Mouse (Mus musculus) liver, embryonic 13.5 days (tissue): ENCODE results near the gene Nell2. TPM values are rescaled to one million over a fixed set of nuclear protein-coding genes. Genes with fewer than 3 reads are reported as not detected.
"Not testable (repeated sequence)": the region's sequence is repeated elsewhere in the genome, so short reads cannot be mapped to it uniquely, and the experiment has no call there.

Experiments used
- ATAC-seq: fragments of 200-750 bp; cut with Nextera tagmentation; 2 replicates; pipeline ENCODE4 v1.8.0; 2017; ENCODE audit warnings: low read depth, mild to moderate bottlenecking, moderate number of reproducible peaks, moderate library complexity
- DNase-seq: peaks from one replicate; pipeline ENCODE4 v3.0.0; 2022
- H3K27ac ChIP-seq: fragments of 300-500 bp; sonication (generic); 2 replicates; pipeline ENCODE4 v1.5.1; 2015; ENCODE audit warnings: moderate library complexity, mild to moderate bottlenecking, inconsistent platforms
- H3K27me3 ChIP-seq: fragments of 300-500 bp; sonication (generic); 2 replicates; pipeline ENCODE4 v1.6.1; 2015; ENCODE audit warnings: mild to moderate bottlenecking, inconsistent platforms
- H3K36me3 ChIP-seq: fragments of 300-500 bp; sonication (generic); 2 replicates; pipeline ENCODE4 v1.6.1; 2015; ENCODE audit warnings: mild to moderate bottlenecking, inconsistent platforms
- H3K4me1 ChIP-seq: fragments of 300-500 bp; sonication (generic); replicated peaks from 2 replicates; pipeline ENCODE4 v1.6.1; 2015; ENCODE audit warnings: inconsistent platforms
- H3K4me2 ChIP-seq: fragments of 300-500 bp; sonication (generic); 2 replicates; pipeline ENCODE4 v1.6.1; 2015; ENCODE audit warnings: inconsistent platforms, mild to moderate bottlenecking, moderate library complexity
- H3K4me3 ChIP-seq: fragments of 300-500 bp; sonication (generic); replicated peaks from 2 replicates; pipeline ENCODE4 v1.5.1; 2015; ENCODE audit warnings: mild to moderate bottlenecking, inconsistent platforms
- H3K9ac ChIP-seq: fragments of 300-500 bp; sonication (generic); 2 replicates; pipeline ENCODE4 v1.6.1; 2015; ENCODE audit warnings: mild to moderate bottlenecking, inconsistent platforms
- H3K9me3 ChIP-seq: fragments of 300-500 bp; sonication (generic); replicated peaks from 2 replicates; pipeline ENCODE4 v1.6.1; 2016; ENCODE audit warnings: inconsistent platforms
- WGBS: fragments of 180-500 bp; shearing (Covaris S2); methylation state at CpG from one replicate; pipeline ENCODE4 v1.1.7; 2015; ENCODE audit not compliant: insufficient replicate concordance; 5-methylcytosine and 5-hydroxymethylcytosine counted together
- polyA plus RNA-seq: library from polyadenylated mRNA; unstranded; fragments of >200 nt; fragmentation: Nextera tagmentation; extraction: Ambion mirVana; gene quantifications from 2 replicates; pipeline ENCODE4 v1.2.1, GENCODE M21; 2015

The Nell2 gene
- polyA plus RNA-seq, 1 experiment from 2014 or later: 0.55 TPM

DNA sequence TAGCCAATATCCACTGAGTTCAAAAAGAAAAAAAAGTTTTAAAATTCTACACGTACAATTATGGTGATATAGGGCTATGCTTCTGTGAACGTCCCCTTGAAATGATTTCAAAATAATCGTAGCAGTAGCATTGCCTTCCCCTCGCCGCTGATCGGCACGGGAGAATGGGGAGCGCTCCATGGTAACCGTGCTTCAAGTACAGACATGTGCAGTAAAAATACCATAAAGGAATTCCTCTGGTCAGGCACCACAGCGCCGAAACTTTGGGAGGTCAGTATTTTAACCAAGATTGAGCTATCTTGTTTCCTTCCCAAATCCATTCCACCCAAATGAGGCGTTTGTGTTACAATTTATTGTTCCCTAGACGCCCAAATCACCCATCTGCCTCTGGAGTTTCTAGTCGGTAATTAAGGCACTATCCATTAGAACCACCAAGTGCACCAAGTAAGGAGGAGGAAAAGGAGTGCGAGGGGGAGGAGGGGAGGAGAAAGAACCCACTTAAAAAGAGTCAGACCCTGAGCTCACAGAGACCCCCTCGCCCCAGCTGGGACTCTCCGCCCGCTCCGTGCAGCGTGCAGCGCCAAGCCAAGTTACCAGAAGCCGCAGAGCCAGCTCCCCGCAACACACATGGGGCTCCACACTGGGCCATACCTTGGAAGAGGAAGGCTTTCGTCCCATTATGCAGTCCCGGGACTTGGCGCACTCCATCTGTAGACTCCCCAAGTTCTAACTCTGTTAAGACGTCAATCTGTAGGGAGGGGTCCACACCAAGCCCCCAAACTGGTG is 1.5 kb downstream of the Nell2 start:
- H3K4me2 ChIP-seq: peak overlapping the region; percentile 54; the same call in 1 of the 2 replicates
- H3K36me3 ChIP-seq: no peaks in the 10 kb centered on the region
- no peak overlapping the region for H3K9ac ChIP-seq
- H3K4me3 ChIP-seq: no peak overlapping the region
- ATAC-seq (no peak), DNase-seq (no peak)
- no peaks in the 10 kb centered on the region for H3K9me3 ChIP-seq
- no peaks in the 10 kb centered on the region for H3K4me1 ChIP-seq
- peaks cover 36% of the 10 kb centered on the region for H3K27me3 ChIP-seq
- 8% methylated on average over 27 of the region's 27 CpGs for WGBS
- no peak overlapping the region for H3K27ac ChIP-seq

DNA sequence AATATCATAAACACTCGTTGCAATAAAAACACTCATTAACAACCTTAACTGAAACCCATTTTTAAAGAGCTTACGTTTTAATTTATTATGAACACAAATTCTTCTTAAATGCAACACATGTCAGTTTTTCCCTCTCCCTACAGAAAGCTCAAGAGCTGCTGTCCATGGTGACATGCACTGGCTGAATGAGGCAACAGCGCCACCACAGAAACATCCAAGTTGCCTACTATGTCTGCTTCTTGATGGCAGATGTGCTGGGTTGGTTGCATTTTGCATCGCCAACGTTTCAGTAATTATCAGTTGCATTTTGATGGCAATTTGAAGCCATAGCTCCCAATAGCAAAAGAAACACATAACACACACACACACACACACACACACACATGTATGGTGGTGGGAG is 2.4 kb downstream of the Nell2 start:
- DNase-seq: no peak
- no peak for ATAC-seq
- no peak overlapping the region for H3K27ac ChIP-seq
- no peak overlapping the region for H3K9ac ChIP-seq
- H3K36me3 ChIP-seq: no peaks in the 10 kb centered on the region
- no peaks in the 10 kb centered on the region for H3K9me3 ChIP-seq
- H3K27me3 ChIP-seq: peaks cover 36% of the 10 kb centered on the region
- H3K4me3 ChIP-seq: no peak overlapping the region
- WGBS: 9% methylated on average over 5 of the region's 5 CpGs
- no peaks in the 10 kb centered on the region for H3K4me1 ChIP-seq
- H3K4me2 ChIP-seq: no peak overlapping the region

DNA sequence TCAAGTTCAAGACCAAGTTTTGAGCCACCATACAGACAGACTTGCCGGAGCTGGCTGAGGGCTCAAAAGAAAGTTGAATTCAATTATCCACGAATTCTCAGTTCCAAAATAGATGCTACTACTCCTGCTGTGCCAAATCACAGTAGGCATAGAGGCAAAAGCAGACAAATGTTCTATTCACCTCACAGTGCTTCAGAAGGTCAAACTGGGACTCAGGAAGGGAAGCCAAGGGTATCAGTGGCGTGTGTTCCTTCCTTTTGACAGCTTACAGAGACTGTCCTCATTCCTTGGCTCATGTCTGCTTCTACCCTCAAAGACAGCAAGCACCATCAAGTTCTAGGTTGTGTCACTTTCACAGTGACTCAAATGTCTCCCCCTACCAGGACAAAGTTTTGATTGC is 10.2 kb downstream of the Nell2 start:
- WGBS: 47% methylated on average over 3 of the region's 3 CpGs
- no peak for DNase-seq
- no peaks in the 10 kb centered on the region for H3K36me3 ChIP-seq
- no peaks in the 10 kb centered on the region for H3K27me3 ChIP-seq
- H3K9me3 ChIP-seq: no peaks in the 10 kb centered on the region; the same call in 1 of the 2 replicates
- no peak overlapping the region for H3K27ac ChIP-seq
- H3K4me1 ChIP-seq: no peaks in the 10 kb centered on the region
- H3K4me2 ChIP-seq: no peak overlapping the region
- H3K4me3 ChIP-seq: no peak overlapping the region
- H3K9ac ChIP-seq: no peak overlapping the region
- ATAC-seq: no peak

DNA sequence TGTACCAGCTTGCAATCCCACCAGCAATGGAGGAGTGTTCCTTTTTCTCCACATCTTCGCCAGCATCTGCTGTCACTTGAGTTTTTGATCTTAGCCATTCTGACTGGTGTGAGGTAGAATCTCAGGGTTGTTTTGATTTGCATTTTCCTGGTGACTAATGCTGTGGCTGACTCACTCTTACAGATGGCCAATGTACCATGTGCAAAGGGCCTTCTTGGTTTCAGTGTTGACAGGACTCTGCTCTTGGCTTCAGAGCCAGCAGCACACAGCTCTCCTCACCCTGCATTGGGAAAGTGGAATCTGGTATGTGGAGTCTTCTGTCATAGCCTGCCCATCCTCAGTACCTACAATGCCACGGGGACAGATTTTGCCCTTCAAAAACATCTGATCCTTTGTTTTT is 15.1 kb downstream of the Nell2 start:
- H3K36me3 ChIP-seq, DNase-seq, H3K9me3 ChIP-seq, H3K4me1 ChIP-seq, H3K27ac ChIP-seq, H3K9ac ChIP-seq, H3K4me2 ChIP-seq, ATAC-seq, H3K27me3 ChIP-seq, H3K4me3 ChIP-seq: not testable (repeated sequence)
- WGBS: 54% methylated on average over 2 of the region's 2 CpGs

DNA sequence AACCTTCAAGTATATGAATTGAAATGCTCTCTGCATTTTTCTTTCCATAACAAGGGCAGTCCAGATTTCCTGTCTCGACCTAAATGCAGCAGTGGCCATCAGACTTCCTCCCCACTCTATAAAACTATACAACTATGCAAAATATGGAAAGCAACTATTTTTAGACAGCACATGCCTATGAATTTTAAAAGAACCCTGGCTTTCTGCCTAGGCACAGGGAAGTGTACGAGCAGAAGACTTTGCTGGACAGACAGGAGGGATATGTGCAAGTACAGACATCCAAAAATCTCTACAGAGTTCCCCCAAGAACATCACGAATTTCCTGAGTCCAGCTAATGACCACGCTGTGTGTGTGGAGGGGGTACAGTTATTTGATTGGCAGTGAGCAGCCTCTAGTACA is 32.7 kb downstream of the Nell2 start:
- Histone ChIP-seq H3K36me3 (no peaks in the 10 kb centered on the region), H3K27ac (no peak overlapping the region), H3K4me2 (no peak overlapping the region), H3K9ac (no peak overlapping the region), H3K27me3 (no peaks in the 10 kb centered on the region), H3K9me3 (peaks cover 3% of the 10 kb centered on the region; the same call in 1 of the 2 replicates), H3K4me1 (no peaks in the 10 kb centered on the region), H3K4me3 (no peak overlapping the region)
- DNase-seq (no peak), ATAC-seq (no peak)
- WGBS: 49% methylated on average over 4 of the region's 4 CpGs

DNA sequence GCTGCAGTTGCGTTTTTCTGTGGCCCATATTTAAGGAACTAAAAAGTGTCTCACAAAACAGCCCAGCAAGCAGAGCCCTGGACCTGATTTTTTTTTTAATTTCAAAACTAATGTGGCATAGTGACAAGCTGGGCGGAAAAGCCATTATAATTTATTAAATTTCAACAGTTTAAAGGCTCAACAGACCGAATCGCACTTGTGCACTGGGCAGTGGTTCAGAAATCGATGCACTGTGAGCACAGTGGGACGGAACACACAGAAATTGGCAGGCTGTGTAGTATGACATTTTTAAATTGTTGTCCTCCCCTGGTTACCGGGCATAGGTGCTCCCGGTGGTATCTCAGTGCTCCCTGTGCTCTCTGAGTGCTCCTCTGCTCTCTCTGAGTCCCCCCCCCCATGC is 33.2 kb downstream of the Nell2 start:
- Histone ChIP-seq H3K27me3 (no peaks in the 10 kb centered on the region), H3K36me3 (no peaks in the 10 kb centered on the region), H3K4me3 (no peak overlapping the region), H3K4me1 (no peaks in the 10 kb centered on the region), H3K9me3 (peaks cover 3% of the 10 kb centered on the region; the same call in 1 of the 2 replicates), H3K4me2 (no peak overlapping the region), H3K27ac (no peak overlapping the region), H3K9ac (no peak overlapping the region)
- ATAC-seq: no peak
- WGBS: 70% methylated on average over 8 of the region's 8 CpGs
- DNase-seq: no peak

DNA sequence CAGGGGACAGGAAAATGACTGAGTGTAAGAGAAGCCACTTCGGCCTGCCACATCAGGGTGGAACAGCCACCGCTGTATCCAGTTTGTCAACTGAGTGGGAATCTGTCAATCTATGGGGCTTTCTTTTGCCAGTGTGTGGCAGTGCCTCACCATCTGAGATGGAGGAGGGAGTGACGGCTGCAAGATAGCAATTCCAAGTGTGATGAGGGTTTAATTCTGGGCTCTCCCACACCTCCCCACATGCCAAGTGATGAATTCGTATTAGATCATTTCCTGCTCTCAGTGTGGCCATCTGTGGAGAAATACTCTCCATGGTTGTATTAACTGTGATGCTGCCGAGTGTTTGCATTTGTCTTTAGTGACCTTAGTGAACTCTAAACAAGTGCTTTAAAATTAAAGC is 36.2 kb downstream of the Nell2 start:
- no peaks in the 10 kb centered on the region for H3K4me1 ChIP-seq
- 65% methylated on average over 5 of the region's 5 CpGs for WGBS
- no peak overlapping the region for H3K27ac ChIP-seq
- no peaks in the 10 kb centered on the region for H3K27me3 ChIP-seq
- H3K4me2 ChIP-seq: no peak overlapping the region
- DNase-seq (no peak), ATAC-seq (no peak)
- no peak overlapping the region for H3K9ac ChIP-seq
- no peak overlapping the region for H3K4me3 ChIP-seq
- no peaks in the 10 kb centered on the region for H3K36me3 ChIP-seq
- peaks cover 3% of the 10 kb centered on the region; the same call in 1 of the 2 replicates for H3K9me3 ChIP-seq

DNA sequence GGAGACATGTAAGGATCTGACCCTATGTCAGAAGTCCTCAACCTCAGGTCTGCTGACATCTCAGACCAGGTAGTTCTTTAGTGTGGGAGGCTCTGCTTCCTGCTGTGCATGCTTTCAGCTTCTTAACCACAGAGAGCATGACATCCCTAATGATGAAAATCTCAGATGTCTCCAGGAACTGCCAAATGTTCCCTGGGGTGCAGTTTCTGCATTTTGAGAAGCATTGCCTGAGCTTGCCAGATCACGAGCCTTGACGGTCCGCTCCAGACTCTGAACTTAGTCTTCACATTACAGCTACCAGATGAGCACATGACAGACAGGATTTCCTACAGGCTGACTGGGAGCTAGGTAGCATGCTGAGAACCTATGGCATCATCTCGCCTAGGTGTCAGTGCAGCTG is 39.2 kb downstream of the Nell2 start:
- 65% methylated on average over 4 of the region's 4 CpGs for WGBS
- no peak for ATAC-seq
- Histone ChIP-seq H3K9me3 (no peaks in the 10 kb centered on the region; the same call in 1 of the 2 replicates), H3K4me2 (no peak overlapping the region), H3K27me3 (no peaks in the 10 kb centered on the region), H3K27ac (no peak overlapping the region), H3K4me1 (no peaks in the 10 kb centered on the region), H3K4me3 (no peak overlapping the region), H3K36me3 (no peaks in the 10 kb centered on the region), H3K9ac (no peak overlapping the region)
- DNase-seq: no peak

DNA sequence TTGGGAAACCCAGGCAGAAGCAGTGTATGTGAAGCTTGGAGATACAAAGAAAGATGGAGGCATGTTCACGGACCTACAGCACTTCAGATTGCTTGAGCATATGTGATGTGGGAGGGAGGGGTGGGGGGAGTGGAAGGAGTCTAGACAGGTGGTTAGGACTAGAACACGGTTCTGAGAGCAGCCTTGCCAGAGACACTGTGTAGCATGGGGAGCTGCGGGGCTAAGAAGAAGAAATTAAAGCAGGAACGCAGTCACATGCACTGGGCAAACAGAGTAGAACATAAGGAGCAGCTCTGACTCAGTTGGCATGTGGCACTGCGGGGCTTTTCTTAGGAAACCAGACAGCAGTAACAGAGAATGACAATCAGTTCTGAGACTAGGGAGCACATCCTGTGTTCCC is 40.4 kb downstream of the Nell2 start:
- no peak for DNase-seq
- ATAC-seq: no peak
- 62% methylated on average over 5 of the region's 5 CpGs for WGBS

DNA sequence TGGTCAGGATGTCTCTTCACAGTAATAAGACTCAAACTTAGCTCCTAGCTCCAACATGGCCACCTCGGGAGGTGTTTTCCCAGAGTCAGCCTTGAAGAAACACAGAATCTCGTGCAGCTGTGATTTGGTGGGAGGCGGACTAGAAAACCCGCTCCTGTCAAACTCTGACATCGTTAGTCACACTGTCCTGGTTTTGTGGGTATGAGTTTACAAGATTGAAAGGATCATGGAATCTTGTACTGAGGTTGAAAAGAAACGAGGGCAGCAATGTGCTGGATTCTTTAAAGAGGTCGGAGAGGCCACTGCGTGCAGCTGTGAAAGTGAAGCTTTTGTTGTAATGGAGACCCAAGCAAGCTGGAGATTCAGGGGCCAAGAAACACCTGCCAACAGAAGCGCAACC is 46.4 kb downstream of the Nell2 start:
- 66% methylated on average over 9 of the region's 9 CpGs for WGBS
- H3K9ac ChIP-seq: no peak overlapping the region
- DNase-seq: no peak
- no peaks in the 10 kb centered on the region for H3K4me1 ChIP-seq
- no peaks in the 10 kb centered on the region for H3K9me3 ChIP-seq
- H3K4me2 ChIP-seq: no peak overlapping the region
- H3K27ac ChIP-seq: no peak overlapping the region
- H3K4me3 ChIP-seq: no peak overlapping the region
- ATAC-seq: no peak
- H3K36me3 ChIP-seq: no peaks in the 10 kb centered on the region
- no peaks in the 10 kb centered on the region for H3K27me3 ChIP-seq

More for the DNA sequence above, 40.4 kb downstream of the Nell2 start:
- no peak overlapping the region for H3K4me2 ChIP-seq
- no peaks in the 10 kb centered on the region for H3K4me1 ChIP-seq
- H3K27ac ChIP-seq: no peak overlapping the region
- H3K36me3 ChIP-seq: no peaks in the 10 kb centered on the region
- no peaks in the 10 kb centered on the region; the same call in 1 of the 2 replicates for H3K9me3 ChIP-seq
- H3K4me3 ChIP-seq: no peak overlapping the region
- no peak overlapping the region for H3K9ac ChIP-seq
- no peaks in the 10 kb centered on the region for H3K27me3 ChIP-seq

DNA sequence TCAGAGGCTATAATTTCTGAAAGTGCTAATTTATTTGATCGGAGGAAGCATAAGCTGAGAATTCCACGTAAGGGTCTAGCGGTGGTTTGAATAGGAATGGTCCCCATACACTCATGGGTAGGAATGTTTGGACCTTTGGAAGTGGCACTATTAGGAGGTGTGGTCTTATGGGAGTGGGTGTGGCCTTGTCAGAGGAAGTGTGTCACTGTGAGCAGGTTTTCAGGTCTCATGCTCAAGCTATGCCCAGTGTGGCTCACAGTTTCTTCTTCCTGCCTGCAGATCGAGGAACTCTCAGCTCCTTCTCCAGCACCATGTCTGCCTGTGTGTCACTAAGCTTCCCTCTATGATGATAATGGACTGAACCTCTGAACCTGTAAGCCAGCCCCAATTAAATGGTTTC is 46.8 kb downstream of the Nell2 start:
- no peaks in the 10 kb centered on the region for H3K4me1 ChIP-seq
- H3K27ac ChIP-seq: no peak overlapping the region
- DNase-seq: no peak
- no peak overlapping the region for H3K4me3 ChIP-seq
- no peak overlapping the region for H3K4me2 ChIP-seq
- no peak for ATAC-seq
- H3K36me3 ChIP-seq: no peaks in the 10 kb centered on the region
- no peak overlapping the region for H3K9ac ChIP-seq
- H3K9me3 ChIP-seq: no peaks in the 10 kb centered on the region
- WGBS: 65% methylated on average over 4 of the region's 4 CpGs
- no peaks in the 10 kb centered on the region for H3K27me3 ChIP-seq

DNA sequence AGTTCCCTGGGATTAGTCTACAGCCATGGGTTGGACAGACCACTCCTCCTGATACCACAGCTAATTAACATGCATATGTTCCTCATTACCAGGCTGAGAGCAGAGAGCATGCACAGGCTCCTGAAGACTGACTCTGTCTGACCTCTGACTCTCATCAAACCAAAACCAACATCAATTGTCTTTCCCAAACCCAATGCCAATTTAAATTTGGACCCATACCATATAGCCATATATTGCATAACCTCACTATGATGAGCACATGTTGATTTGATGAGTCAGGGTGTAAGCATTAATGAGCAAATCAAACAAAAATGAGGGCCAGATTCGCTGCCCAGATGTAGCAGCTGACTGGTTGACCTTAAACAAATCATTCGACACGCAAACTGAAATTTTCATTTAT is 51.9 kb downstream of the Nell2 start:
- DNase-seq (no peak), ATAC-seq (no peak)
- Histone ChIP-seq H3K4me3 (no peak overlapping the region), H3K4me2 (no peak overlapping the region), H3K4me1 (no peaks in the 10 kb centered on the region), H3K9me3 (no peaks in the 10 kb centered on the region), H3K27ac (no peak overlapping the region), H3K27me3 (no peaks in the 10 kb centered on the region), H3K9ac (no peak overlapping the region), H3K36me3 (no peaks in the 10 kb centered on the region)
- WGBS: 63% methylated on average over 3 of the region's 3 CpGs
